Mouse (Mus musculus) midbrain, embryonic 12.5 days (tissue): Measurements from ENCODE around the gene Btbd16. TPM values are rescaled to one million over a fixed set of nuclear protein-coding genes. Genes with fewer than 3 reads are reported as not detected.

Source experiments
- ATAC-seq: fragments of 200-750 bp; cut with Nextera tagmentation; 2 replicates; pipeline ENCODE4 v1.8.0; 2017; ENCODE audit warnings: low read depth, moderate TSS enrichment, moderate library complexity; ENCODE audit not compliant: low FRiP score
- H3K27ac ChIP-seq: fragments of 300-500 bp; sonication (generic); replicated peaks from 2 replicates; pipeline ENCODE4 v1.5.1; 2016; ENCODE audit warnings: mild to moderate bottlenecking
- H3K27me3 ChIP-seq: fragments of 300-500 bp; sonication (generic); 2 replicates; pipeline ENCODE4 v1.6.1; 2016; ENCODE audit warnings: mild to moderate bottlenecking
- H3K36me3 ChIP-seq: fragments of 300-500 bp; sonication (generic); 2 replicates; pipeline ENCODE4 v1.6.1; 2016
- H3K4me1 ChIP-seq: fragments of 300-500 bp; sonication (generic); 2 replicates; pipeline ENCODE4 v1.6.1; 2016
- H3K4me2 ChIP-seq: fragments of 300-500 bp; sonication (generic); replicated peaks from 2 replicates; pipeline ENCODE4 v1.6.1; 2016; ENCODE audit warnings: mild to moderate bottlenecking, moderate library complexity
- H3K4me3 ChIP-seq: fragments of 300-500 bp; sonication (generic); 2 replicates; pipeline ENCODE4 v1.5.1; 2016; ENCODE audit warnings: mild to moderate bottlenecking
- H3K9ac ChIP-seq: fragments of 300-500 bp; sonication (generic); replicated peaks from 2 replicates; pipeline ENCODE4 v1.6.1; 2016; ENCODE audit warnings: mild to moderate bottlenecking, moderate library complexity
- H3K9me3 ChIP-seq: fragments of 300-500 bp; sonication (generic); 2 replicates; pipeline ENCODE4 v1.6.1; 2016; ENCODE audit warnings: mild to moderate bottlenecking
- WGBS: fragments of 180-500 bp; shearing (Covaris S2); methylation state at CpG from one replicate; pipeline ENCODE4 v1.1.7; 2016; 5-methylcytosine and 5-hydroxymethylcytosine counted together
- polyA plus RNA-seq: library from polyadenylated mRNA; unstranded; fragments of >200 nt; fragmentation: Nextera tagmentation; extraction: Ambion mirVana; gene quantifications from 2 replicates; pipeline ENCODE4 v1.2.1, GENCODE M21; 2016

The Btbd16 gene
- polyA plus RNA-seq, 1 experiment from 2014 or later = not detected

DNA sequence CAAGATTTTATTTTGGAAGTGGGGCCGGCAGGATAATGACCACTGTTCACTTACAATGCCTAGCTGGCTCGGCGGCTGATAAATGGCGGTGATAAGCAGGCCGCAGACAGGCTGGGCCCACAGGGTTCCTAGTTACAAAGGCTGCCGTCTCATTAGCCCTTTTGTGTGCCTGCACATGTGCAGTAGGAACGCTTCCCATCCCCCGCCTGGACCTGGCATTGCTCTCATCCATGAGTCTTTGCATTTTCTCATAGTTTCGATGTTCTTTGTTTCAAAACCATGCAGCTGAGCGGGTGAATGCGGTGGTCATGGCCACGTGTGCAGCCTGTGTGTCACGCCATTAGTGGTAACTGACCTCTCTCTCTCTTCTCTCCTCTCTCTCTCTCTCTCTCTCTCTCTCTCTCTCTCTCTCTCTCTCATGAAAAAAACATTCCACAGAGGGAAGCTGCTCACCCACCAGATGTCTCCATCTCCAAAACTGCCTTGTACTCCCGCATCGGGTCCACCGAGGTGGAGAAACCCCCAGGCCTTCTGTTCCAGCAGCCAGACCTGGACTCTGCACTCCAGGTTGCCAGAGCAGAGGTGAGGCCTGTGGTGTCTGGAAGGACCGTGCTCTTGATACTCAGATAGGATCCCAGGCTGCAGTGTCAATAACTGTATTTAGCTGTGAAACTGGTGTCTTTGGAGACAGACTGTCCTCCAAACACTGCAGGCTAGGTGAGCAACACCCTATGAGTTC is 22.9 kb upstream of the Btbd16 start:
- Histone ChIP-seq H3K9ac (no peak overlapping the region), H3K4me1 (peaks cover 27% of the 10 kb centered on the region), H3K27ac (peak overlapping the region; percentile 76), H3K4me3 (no peak overlapping the region), H3K27me3 (no peaks in the 10 kb centered on the region), H3K4me2 (no peak overlapping the region), H3K36me3 (peaks cover 74% of the 10 kb centered on the region), H3K9me3 (no peaks in the 10 kb centered on the region)
- ATAC-seq = peak; percentile 83
- WGBS = 35% methylated on average over 17 of the region's 17 CpGs

DNA sequence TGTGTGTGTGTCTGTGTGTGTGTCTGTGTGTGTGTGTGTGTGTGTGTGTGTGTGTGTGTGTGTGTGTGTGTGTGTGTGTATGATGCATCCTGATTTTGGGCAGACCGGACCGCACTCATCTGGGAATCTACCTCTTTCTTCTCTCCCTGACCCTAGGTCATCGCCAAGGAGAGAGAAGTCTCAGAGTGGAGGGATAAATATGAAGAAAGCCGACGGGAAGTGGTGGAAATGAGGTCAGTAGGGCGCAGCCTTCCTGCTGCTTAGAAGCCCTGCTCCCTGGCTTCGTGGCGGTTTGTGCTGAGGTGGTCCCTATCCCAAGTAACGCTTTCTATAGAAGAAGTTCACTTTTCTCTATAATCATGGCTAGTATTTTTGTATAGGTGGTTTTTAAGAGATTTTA is 22.2 kb upstream of the Btbd16 start:
- H3K4me2 ChIP-seq = no peak overlapping the region

DNA sequence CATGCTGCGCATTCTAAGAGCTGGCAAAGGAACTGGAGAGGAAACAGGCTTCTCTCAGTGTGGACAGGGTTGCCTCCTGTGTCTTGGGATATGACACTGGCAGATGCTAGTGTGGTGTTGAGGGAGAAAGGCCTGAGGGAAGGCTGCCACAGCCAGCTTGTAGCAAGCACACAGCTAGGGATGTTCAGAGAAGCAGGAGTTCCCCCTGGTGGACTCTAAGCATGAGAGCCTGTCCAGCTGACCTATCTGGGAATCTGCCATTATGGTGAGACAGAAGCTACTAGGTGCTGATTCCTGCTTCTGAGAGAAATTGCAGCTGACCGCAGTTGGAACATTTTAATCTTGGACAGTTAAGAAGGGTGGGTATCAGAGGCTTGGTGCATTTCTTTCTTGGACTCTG is 19.1 kb upstream of the Btbd16 start:
- peaks cover 20% of the 10 kb centered on the region for H3K4me1 ChIP-seq
- no peak overlapping the region for H3K9ac ChIP-seq
- 94% methylated on average over 2 of the region's 2 CpGs for WGBS
- ATAC-seq = no peak
- H3K9me3 ChIP-seq = no peaks in the 10 kb centered on the region
- H3K4me2 ChIP-seq = no peak overlapping the region
- H3K4me3 ChIP-seq = no peak overlapping the region
- no peak overlapping the region for H3K27ac ChIP-seq
- H3K36me3 ChIP-seq = peaks cover 73% of the 10 kb centered on the region
- H3K27me3 ChIP-seq = no peaks in the 10 kb centered on the region

More for the DNA sequence above, 22.2 kb upstream of the Btbd16 start:
- WGBS = 37% methylated on average over 6 of the region's 9 CpGs
- Histone ChIP-seq H3K27ac (peak overlapping the region; percentile 76), H3K4me1 (peaks cover 27% of the 10 kb centered on the region), H3K9ac (no peak overlapping the region), H3K4me3 (no peak overlapping the region), H3K36me3 (peaks cover 73% of the 10 kb centered on the region), H3K27me3 (no peaks in the 10 kb centered on the region), H3K9me3 (no peaks in the 10 kb centered on the region)
- no peak for ATAC-seq

DNA sequence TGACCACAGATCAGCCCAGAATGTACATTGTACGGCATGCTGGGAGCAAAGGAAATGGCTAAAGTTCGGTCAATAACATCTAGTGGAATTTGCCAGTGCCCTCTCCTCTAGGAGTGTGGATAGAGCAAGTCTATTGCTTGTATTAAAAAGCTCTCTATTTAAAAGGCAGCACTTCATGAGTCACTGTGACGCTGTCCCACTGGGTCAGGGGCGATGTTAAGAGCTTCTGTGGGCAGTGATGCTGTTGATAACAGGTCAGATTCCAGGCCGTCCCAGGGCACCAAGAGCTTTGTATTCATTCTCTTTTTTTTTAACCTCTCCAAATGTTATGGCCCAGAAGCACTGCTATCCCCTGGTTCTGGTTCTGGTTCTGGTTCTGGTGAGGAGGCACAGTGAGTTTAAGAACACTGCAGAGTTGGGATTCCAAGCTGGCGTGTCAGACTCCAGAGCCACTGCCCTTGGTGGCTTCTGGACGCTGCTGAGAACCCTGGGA is 17.5 kb upstream of the Btbd16 start:
- no peak for ATAC-seq
- H3K36me3 ChIP-seq = peaks cover 86% of the 10 kb centered on the region
- H3K4me1 ChIP-seq = peaks cover 4% of the 10 kb centered on the region; the same call in 1 of the 2 replicates
- 89% methylated on average over 7 of the region's 7 CpGs for WGBS
- no peak overlapping the region for H3K27ac ChIP-seq
- no peak overlapping the region for H3K4me3 ChIP-seq
- no peaks in the 10 kb centered on the region for H3K27me3 ChIP-seq
- no peaks in the 10 kb centered on the region for H3K9me3 ChIP-seq
- no peak overlapping the region for H3K4me2 ChIP-seq
- no peak overlapping the region for H3K9ac ChIP-seq

DNA sequence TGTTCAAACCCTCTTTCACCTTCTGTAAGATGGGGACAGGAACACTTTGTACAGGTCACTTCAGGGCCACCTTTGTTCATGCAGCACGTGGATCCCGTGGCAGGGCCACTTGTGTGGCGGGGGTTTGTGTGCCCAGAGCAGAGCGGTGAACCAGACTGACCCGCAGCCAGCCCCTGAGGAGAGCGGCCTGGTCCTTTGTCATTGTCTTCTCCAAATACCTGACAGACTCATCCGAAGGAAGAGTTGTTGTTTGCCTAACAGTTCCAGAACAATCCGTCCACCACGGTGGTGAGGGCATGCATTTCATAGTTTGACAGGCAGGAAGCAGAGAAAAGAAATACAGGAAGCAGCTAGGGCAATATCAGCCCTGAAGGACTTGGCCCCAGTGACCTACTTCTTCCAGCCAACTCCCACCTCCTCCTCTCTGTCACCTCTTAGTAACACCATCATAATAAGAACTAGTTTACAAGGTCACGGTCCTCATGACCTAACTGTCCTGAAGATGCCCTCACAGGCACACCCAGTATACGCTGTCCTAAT is 16.5 kb upstream of the Btbd16 start:
- H3K36me3 ChIP-seq = peaks cover 82% of the 10 kb centered on the region
- H3K9me3 ChIP-seq = no peaks in the 10 kb centered on the region
- H3K27me3 ChIP-seq = no peaks in the 10 kb centered on the region
- 81% methylated on average over 11 of the region's 11 CpGs for WGBS
- H3K4me3 ChIP-seq = no peak overlapping the region
- no peak for ATAC-seq
- no peak overlapping the region for H3K27ac ChIP-seq
- H3K9ac ChIP-seq = no peak overlapping the region
- H3K4me1 ChIP-seq = peaks cover 3% of the 10 kb centered on the region; the same call in 1 of the 2 replicates
- H3K4me2 ChIP-seq = no peak overlapping the region

DNA sequence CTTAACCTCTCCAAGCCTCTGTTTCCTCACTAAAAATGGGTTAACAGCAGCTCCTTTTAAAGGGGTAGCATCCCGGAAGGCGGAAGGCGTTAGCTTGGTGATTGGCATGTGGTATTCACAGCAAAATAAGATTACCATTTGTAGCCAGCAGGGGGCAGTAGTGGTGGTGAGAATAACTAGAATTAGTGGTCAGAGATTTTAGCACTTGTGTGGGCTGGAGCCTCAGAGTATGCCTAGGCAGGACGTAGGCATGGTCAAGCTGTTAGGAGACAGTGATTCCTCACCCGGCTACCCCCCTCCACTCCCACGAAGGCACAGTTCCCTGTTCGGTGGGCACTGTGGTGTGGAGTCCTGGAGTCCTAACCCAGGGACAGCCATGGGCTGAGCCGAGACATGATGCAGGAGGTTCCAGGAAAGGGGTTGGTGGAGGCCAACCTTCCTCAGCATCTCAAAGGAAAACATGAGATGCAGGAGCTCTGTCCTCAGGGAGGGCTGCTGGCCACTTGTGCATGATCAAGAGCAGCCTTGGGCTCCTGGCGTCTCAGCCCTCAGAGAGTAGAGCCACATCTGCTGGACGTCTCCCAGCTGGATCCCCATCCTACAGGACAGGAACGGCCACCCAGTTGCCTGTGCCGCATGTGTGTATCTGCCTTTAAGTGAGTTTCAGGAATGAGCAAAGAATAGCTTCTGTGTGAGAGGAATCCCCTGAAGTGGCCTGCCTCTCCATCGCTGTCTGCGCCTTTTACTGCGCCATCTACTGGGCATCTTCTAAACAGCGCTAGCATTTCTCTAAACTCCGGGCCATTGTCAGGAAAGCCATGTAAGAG is 11.6 kb upstream of the Btbd16 start:
- 37% methylated on average over 17 of the region's 17 CpGs for WGBS
- Histone ChIP-seq H3K4me2 (no peak overlapping the region), H3K4me1 (peaks cover 5% of the 10 kb centered on the region; the same call in 1 of the 2 replicates), H3K9ac (no peak overlapping the region), H3K27me3 (no peaks in the 10 kb centered on the region), H3K27ac (peak overlapping the region; percentile 52), H3K4me3 (no peak overlapping the region), H3K36me3 (peaks cover 65% of the 10 kb centered on the region), H3K9me3 (no peaks in the 10 kb centered on the region)
- ATAC-seq = peak; percentile 75

DNA sequence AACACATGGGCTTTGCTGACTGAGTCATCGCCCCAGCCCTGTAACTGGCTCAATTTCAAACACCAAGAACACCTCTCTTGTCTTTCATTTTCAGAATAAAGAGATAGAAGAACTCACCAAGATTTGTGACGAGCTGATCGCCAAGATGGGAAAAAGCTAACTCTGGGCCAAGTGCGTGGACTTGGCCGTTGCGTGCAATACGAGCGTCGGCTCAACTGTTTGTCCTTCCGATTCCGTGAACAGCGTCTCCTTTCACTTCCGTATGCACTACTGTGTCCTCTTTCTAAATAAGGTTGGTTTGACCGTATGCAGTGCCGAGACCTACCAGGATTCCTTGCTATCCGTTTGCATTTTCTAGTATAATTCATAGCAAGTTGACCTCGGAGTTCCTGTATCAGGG is 9.7 kb upstream of the Btbd16 start:
- WGBS = 95% methylated on average over 17 of the region's 17 CpGs
- Histone ChIP-seq H3K9me3 (no peaks in the 10 kb centered on the region), H3K27ac (no peak overlapping the region), H3K36me3 (peaks cover 52% of the 10 kb centered on the region), H3K9ac (no peak overlapping the region), H3K4me3 (no peak overlapping the region), H3K27me3 (no peaks in the 10 kb centered on the region), H3K4me2 (no peak overlapping the region), H3K4me1 (peaks cover 5% of the 10 kb centered on the region; the same call in 1 of the 2 replicates)
- ATAC-seq = no peak

DNA sequence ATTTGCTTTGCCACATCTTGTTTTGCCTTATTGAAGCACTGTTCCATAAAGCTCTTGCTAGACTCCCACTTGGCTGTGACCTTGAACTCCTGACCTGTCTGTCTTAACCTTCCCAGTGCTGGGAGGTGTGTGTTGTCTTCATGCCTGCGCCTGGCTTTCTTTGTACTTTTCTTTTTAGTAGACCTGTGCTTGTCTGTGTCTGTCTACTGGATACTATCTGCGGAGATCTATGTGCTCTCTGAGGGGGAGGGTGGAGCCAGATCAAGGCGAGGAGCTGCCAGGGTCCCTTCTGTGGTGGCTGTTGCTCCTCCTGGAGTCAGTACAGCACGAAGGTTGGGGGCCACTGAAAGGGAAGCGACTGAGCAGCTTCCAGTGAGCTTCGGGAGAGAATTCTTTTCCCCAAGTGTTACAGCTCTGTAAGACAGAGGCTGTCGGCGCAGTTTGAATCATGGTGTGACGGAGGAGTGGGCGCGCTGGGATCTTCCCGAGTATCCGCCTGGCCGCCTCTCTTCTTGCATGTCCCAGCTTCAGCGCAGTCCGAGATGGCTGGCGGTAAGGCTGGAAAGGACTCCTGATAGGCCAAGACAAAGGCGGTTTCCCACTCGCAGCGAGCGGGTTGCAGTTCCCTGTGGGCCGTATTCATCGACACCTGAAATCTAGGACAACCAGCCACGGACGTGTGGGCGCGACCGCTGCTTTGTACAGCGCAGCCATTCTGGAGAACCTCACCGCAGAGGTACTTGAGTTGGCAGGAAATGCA is 7.3 kb upstream of the Btbd16 start:
- H3K27me3 ChIP-seq = no peaks in the 10 kb centered on the region
- no peak overlapping the region for H3K9ac ChIP-seq
- no peaks in the 10 kb centered on the region for H3K9me3 ChIP-seq
- peaks cover 29% of the 10 kb centered on the region for H3K36me3 ChIP-seq
- no peak for ATAC-seq
- peaks cover 5% of the 10 kb centered on the region; the same call in 1 of the 2 replicates for H3K4me1 ChIP-seq
- H3K27ac ChIP-seq = no peak overlapping the region
- H3K4me2 ChIP-seq = no peak overlapping the region
- H3K4me3 ChIP-seq = no peak overlapping the region
- 78% methylated on average over 30 of the region's 30 CpGs for WGBS

DNA sequence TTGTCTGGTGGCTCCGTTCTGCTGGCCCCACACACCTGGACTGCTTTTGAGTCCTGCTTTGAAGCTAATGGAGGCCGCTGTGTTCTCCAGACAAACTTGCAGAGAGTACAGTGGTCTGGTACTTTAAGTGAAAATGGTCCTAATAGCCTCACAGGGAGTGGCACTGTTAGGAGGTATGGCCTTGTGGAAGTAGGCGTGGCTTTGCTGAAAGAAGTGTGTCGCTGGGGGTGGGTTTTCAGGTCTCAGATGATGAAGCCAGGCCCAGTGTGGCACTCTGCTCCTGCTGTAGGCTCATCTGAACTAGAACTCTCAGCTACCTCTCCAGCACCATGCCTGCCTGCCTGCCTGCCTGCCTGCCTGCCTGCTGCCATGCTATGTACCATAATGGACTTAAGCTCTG is 5.7 kb upstream of the Btbd16 start:
- Histone ChIP-seq H3K27me3 (no peaks in the 10 kb centered on the region), H3K4me1 (no peaks in the 10 kb centered on the region), H3K9ac (no peak overlapping the region), H3K27ac (no peak overlapping the region), H3K4me3 (no peak overlapping the region), H3K36me3 (peaks cover 29% of the 10 kb centered on the region), H3K4me2 (no peak overlapping the region), H3K9me3 (no peaks in the 10 kb centered on the region)
- 89% methylated on average over 4 of the region's 4 CpGs for WGBS
- no peak for ATAC-seq

DNA sequence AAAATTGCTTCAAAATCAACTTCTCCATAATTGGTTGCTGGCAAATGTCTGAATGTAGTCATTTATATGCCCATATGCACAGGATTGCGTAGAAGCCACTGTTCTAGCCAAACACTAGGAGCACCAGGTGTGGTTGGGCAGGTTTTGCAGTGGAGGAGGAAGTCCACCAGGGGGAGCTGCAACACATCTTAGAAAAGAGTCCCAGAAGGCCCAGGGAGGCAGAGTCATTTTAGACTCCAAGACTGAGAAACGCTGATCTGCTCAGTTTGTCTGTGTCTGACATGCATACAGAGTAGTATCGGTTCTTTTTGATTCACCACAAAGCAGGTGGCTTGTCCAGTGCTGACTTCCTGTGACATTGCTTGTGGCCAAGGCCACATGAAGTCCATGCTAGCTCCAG is 3.2 kb upstream of the Btbd16 start:
- H3K4me2 ChIP-seq = no peak overlapping the region

DNA sequence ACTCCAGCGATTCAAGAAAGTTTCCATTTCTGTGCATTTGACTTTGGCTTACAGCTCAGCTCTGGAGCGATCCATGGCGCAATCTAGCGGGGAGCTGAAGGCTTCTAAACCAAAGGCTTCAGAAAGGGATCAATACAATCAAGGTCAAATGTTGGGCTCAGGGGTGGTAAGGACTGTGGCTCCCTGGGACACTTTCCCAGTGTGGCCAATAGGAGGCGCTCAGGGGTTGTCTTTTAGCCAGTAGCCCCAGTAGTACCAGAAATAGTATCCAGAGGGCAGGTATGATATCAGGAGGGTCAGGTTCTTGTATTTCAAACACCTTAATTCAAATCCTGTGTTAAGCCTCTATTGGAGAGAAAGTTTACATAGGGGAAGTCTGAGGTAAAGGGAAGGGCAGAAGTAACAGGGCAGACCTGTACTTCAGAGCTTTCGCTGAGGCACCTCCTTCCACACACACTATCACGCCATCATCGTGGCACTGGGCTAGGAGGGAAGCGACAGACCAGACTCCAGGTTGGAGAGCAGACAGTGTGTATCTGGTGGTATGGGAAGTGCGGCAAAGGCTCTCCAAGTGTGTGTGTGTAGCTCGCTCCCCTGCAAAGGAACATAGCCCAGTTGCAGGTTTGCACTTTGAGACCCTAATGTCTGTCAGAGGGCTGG is 568 bp upstream of the Btbd16 start:
- ATAC-seq = no peak
- no peak overlapping the region for H3K27ac ChIP-seq
- H3K4me1 ChIP-seq = no peaks in the 10 kb centered on the region
- no peak overlapping the region for H3K4me2 ChIP-seq
- no peaks in the 10 kb centered on the region for H3K9me3 ChIP-seq
- H3K36me3 ChIP-seq = no peaks in the 10 kb centered on the region
- WGBS = 65% methylated on average over 11 of the region's 11 CpGs
- no peaks in the 10 kb centered on the region for H3K27me3 ChIP-seq
- H3K9ac ChIP-seq = no peak overlapping the region
- no peak overlapping the region for H3K4me3 ChIP-seq

More for the DNA sequence above, 3.2 kb upstream of the Btbd16 start:
- H3K4me1 ChIP-seq = no peaks in the 10 kb centered on the region
- no peak overlapping the region for H3K9ac ChIP-seq
- H3K27me3 ChIP-seq = no peaks in the 10 kb centered on the region
- ATAC-seq = no peak
- H3K27ac ChIP-seq = no peak overlapping the region
- no peaks in the 10 kb centered on the region for H3K9me3 ChIP-seq
- H3K36me3 ChIP-seq = peaks cover 11% of the 10 kb centered on the region; the same call in 1 of the 2 replicates
- 31% methylated on average over 3 of the region's 3 CpGs for WGBS
- H3K4me3 ChIP-seq = no peak overlapping the region
